15 mouse cellular contexts compared by ENCODE assay signal in genomic region chr7:115192992-115193761, GRCm38 (mm10).
DNase-seq lines count a peak whose midpoint lies in the region; ATAC-seq and TF ChIP-seq lines count a peak whose summit lies in the region.
"Had no signal": no experiment of that assay in that cellular context is flagged by ENCODE, and none has a peak within 500 bp of the region (broad histone marks: within the 10 kb centered on the region; RNA-seq: fewer than 3 reads in every experiment).

No protein-coding gene starts in this region.

- DNase-seq in kidney, postnatal 36 days, result no peak
- DNase-seq in embryonic facial prominence, embryonic 10.5 days (ENCODE audit: low spot score), result peak; percentile 28
- DNase-seq in hindbrain, postnatal 0 days (ENCODE audit: low spot score), result peak; percentile 54
- peak; percentile 77 for DNase-seq in retina, embryonic 14.5 days (ENCODE audit: low spot score)
- no peak for DNase-seq in left cerebral cortex, postnatal 36 days (ENCODE audit: low spot score in 2 of 2)
- no peak for DNase-seq in adipocyte (ENCODE audit: low spot score)
- no peak for DNase-seq in urinary bladder, adult 18-20 months (ENCODE audit: low spot score in 2 of 2)
- DNase-seq: adrenal gland, adult 2 months; B cell, adult 2 months; cerebellum, adult 11-12 months; gastrocnemius, adult 2 months; kidney, adult 8-10 months; thymus, adult 18-20 months had no signal

- no peak overlapping the region for H3K9ac ChIP-seq in kidney, embryonic 15.5 days
- no peak overlapping the region for H3K9ac ChIP-seq in hindbrain, postnatal 0 days (replicated peaks; ENCODE audit: low read length)
- H3K9ac ChIP-seq: liver, embryonic 14.5 days had no signal

- intact Hi-C loops in left cerebral cortex, postnatal 36 days (cut with DNase I), result no loop called here

- WGBS in kidney, embryonic 15.5 days, result 16% methylated on average over 9 of the region's 9 CpGs
- 18% methylated on average over 9 of the region's 9 CpGs for WGBS in embryonic facial prominence, embryonic 10.5 days
- WGBS in hindbrain, postnatal 0 days, result 20% methylated on average over 9 of the region's 9 CpGs

- 0 out of 2 replicates have a peak, but pooled peaks cover under 1% of the 10 kb centered on the region for H3K9me3 ChIP-seq in kidney, embryonic 15.5 days (replicated peaks)
- no peaks in the 10 kb centered on the region for H3K9me3 ChIP-seq in embryonic facial prominence, embryonic 10.5 days
- no peaks in the 10 kb centered on the region for H3K9me3 ChIP-seq in hindbrain, postnatal 0 days (ENCODE audit: low read length)

- ATAC-seq in kidney, embryonic 15.5 days (replicated peaks; ENCODE audit: low FRiP score), result peak; percentile 69; the same call in 1 of the 2 replicates
- ATAC-seq in hindbrain, postnatal 0 days, result peak; percentile 64

- no peaks in the 10 kb centered on the region for H3K36me3 ChIP-seq in kidney, embryonic 15.5 days
- no peaks in the 10 kb centered on the region for H3K36me3 ChIP-seq in embryonic facial prominence, embryonic 10.5 days (replicated peaks)
- no peaks in the 10 kb centered on the region for H3K36me3 ChIP-seq in hindbrain, postnatal 0 days (ENCODE audit: insufficient read depth, low read length)

- H3K27ac ChIP-seq in kidney, embryonic 15.5 days, result no peak overlapping the region
- no peak overlapping the region for H3K27ac ChIP-seq in embryonic facial prominence, embryonic 10.5 days (replicated peaks)
- H3K27ac ChIP-seq in hindbrain, postnatal 0 days, result no peak overlapping the region
- H3K27ac ChIP-seq: gastrocnemius, adult 2 months; liver, embryonic 14.5 days had no signal

- no peak overlapping the region for H3K4me2 ChIP-seq in kidney, embryonic 15.5 days
- H3K4me2 ChIP-seq in hindbrain, postnatal 0 days (ENCODE audit: low read depth, low read length), result no peak overlapping the region

- TF ChIP-seq CTCF in hindbrain, postnatal 0 days (IDR thresholded peaks at IDR 0.05; ENCODE audit: low read depth), result no peak

- H3K4me1 ChIP-seq in kidney, embryonic 15.5 days, result peaks cover 8% of the 10 kb centered on the region; the same call in 1 of the 2 replicates
- peaks cover 13% of the 10 kb centered on the region for H3K4me1 ChIP-seq in embryonic facial prominence, embryonic 10.5 days
- peaks cover 4% of the 10 kb centered on the region; the same call in 1 of the 2 replicates for H3K4me1 ChIP-seq in hindbrain, postnatal 0 days (ENCODE audit: insufficient read depth, low read length)

- H3K27me3 ChIP-seq in kidney, embryonic 15.5 days, result peaks cover 29% of the 10 kb centered on the region
- peaks cover 51% of the 10 kb centered on the region for H3K27me3 ChIP-seq in embryonic facial prominence, embryonic 10.5 days (replicated peaks; ENCODE audit: low read depth, poor library complexity, severe bottlenecking)
- no peaks in the 10 kb centered on the region for H3K27me3 ChIP-seq in hindbrain, postnatal 0 days (ENCODE audit: insufficient read depth, low read length)

- no peak overlapping the region for H3K4me3 ChIP-seq in kidney, embryonic 15.5 days (replicated peaks)
- no peak overlapping the region for H3K4me3 ChIP-seq in embryonic facial prominence, embryonic 10.5 days
- H3K4me3 ChIP-seq in hindbrain, postnatal 0 days (ENCODE audit: low read length), result no peak overlapping the region
- H3K4me3 ChIP-seq: gastrocnemius, adult 2 months had no signal

Comparison
In these comparisons a context has a peak if more than half of its experiments do, and no peak if none do; other contexts are left out.
1. DNase-seq: peak in embryonic facial prominence, embryonic 10.5 days (single experiment), hindbrain, postnatal 0 days (single experiment) and retina, embryonic 14.5 days (single experiment); none in kidney, postnatal 36 days (0 of 2), left cerebral cortex, postnatal 36 days (0 of 2), adipocyte (single experiment) and urinary bladder, adult 18-20 months (0 of 2).